Mouse (Mus musculus): ENCODE results near the gene Mxi1. TPM values are rescaled to one million over a fixed set of nuclear protein-coding genes. Genes with fewer than 3 reads are reported as not detected.

The Mxi1 gene
- total and polyA plus RNA-seq, 3 experiments = 10.6 to 19.9 (median 18.9) TPM

DNA sequence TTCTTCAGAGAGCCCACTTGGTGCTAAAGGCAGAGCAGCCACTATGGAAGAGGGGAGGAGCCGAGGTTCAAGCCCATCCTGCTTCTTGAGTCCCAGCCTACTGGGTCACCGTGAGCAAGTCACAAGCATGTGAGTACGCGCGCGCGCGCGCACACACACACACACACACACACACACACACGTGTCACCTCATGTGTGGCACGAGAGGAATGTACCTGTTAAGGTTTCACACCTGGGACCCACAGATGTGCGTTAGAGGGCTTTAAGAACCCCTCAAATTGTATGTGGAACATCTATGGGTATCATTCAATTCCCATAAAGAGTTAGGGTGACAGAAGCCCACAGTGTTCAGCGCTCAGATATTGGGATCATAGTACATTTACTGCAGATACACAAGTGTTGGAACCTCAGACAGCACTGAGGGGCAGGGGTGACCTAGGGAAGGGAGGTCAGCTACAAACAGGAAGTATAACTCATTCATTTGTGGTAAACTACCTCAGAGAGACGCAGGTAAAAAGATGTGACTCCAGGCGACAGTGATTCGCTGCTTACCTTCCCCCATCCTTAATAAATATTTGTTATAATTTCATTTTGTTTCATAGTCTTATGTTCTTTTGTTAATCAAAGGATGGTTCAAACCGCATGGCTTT lies 113.6 kb downstream of the Mxi1 start:
- dilution Hi-C loops (cut with MboI; ENCODE audit: extremely low pct_ligation_motif_present, extremely low pct_unique_long_range_greater_than_20kb, low sequenced_read_pairs) (no loop called here), in situ Hi-C loops (cut with MboI; ENCODE audit: low pct_ligation_motif_present, low pct_unique_long_range_greater_than_20kb, low sequenced_read_pairs) (loop anchor here (10.0 kb wide), 1 partner anchor 111 kb away; no protein-coding TSS in a partner anchor)
- Histone ChIP-seq H3K4me3 (replicated peaks in 1 of 3; ENCODE audit: low read depth in 2 of 3, low read length in 2 of 3, poor library complexity in 1 of 3) (peak overlapping the region; percentile 33 to 65 (median 48)), H3K4me1 (ENCODE audit: control insufficient read depth in 1 of 2, insufficient read depth in 2 of 2) (peaks cover 33 to 71% of the 10 kb centered on the region in 2 experiments), H3K36me3 (replicated peaks in 1 of 2; ENCODE audit: control insufficient read depth in 1 of 2, insufficient read depth in 1 of 2, low read length in 1 of 2) (peaks cover 0 to 11% of the 10 kb centered on the region in 2 experiments), H3K9ac (ENCODE audit: insufficient read depth, low read depth) (peak overlapping the region; percentile 94), H3K27ac (ENCODE audit: insufficient read depth, low read depth) (peak overlapping the region; percentile 100), H3K4me2 (ENCODE audit: insufficient read depth, low read depth, poor library complexity, severe bottlenecking) (peak overlapping the region; percentile 80), H3K27me3 (replicated peaks) (no peaks in the 10 kb centered on the region), H3K9me3 (replicated peaks; ENCODE audit: low read length) (no peaks in the 10 kb centered on the region), H3K79me2 (replicated peaks; ENCODE audit: control insufficient read depth, extremely low read depth, insufficient read depth, poor library complexity, severe bottlenecking) (no peaks in the 10 kb centered on the region)
- peak; percentile 13 for TF ChIP-seq TBP (conservative IDR thresholded peaks at IDR 0.05; ENCODE audit: low read depth, low read length)
- no peak for TF ChIP-seq E2F4 (IDR thresholded peaks at IDR 0.05; ENCODE audit: insufficient replicate concordance, low read depth, low read length)
- peak; percentile 82 for TF ChIP-seq MAX (IDR thresholded peaks at IDR 0.05; ENCODE audit: low read length)
- TF ChIP-seq GABPA (IDR thresholded peaks at IDR 0.05; ENCODE audit: insufficient replicate concordance, low read depth, low read length) = no peak
- no peak for TF ChIP-seq POLR2AphosphoS2 (IDR thresholded peaks at IDR 0.05; ENCODE audit: low read depth, low read length)
- TF ChIP-seq JUND (conservative IDR thresholded peaks at IDR 0.05; ENCODE audit: low read depth, low read length) = no peak
- peak; percentile 61; the same call in 1 of the 2 replicates for TF ChIP-seq MXI1 (IDR thresholded peaks at IDR 0.05; ENCODE audit: low read depth, low read length)
- TF ChIP-seq SMC3 (IDR thresholded peaks at IDR 0.05; ENCODE audit: low read depth, low read length) = no peak
- no peak for TF ChIP-seq KAT2A (IDR thresholded peaks at IDR 0.05; ENCODE audit: insufficient replicate concordance, low read length)
- no peak for TF ChIP-seq TCF12 (IDR thresholded peaks at IDR 0.05; ENCODE audit: low read depth, low read length)
- TF ChIP-seq HCFC1 (IDR thresholded peaks at IDR 0.05; ENCODE audit: low read depth, low read length) = no peak
- peak; percentile 99 for TF ChIP-seq BHLHE40 (IDR thresholded peaks at IDR 0.05; ENCODE audit: low read depth, low read length)
- peak; percentile 24 for TF ChIP-seq MYC (IDR thresholded peaks at IDR 0.05; ENCODE audit: low read depth, low read length)
- TF ChIP-seq PAX5 (IDR thresholded peaks at IDR 0.05; ENCODE audit: low read length) = no peak
- no peak for TF ChIP-seq USF2 (conservative IDR thresholded peaks at IDR 0.05; ENCODE audit: low read depth, low read length)
- TF ChIP-seq NELFE (IDR thresholded peaks at IDR 0.05; ENCODE audit: low read depth, low read length) = peak; percentile 22; the same call in 1 of the 2 replicates
- TF ChIP-seq POLR2A (IDR thresholded peaks at IDR 0.05; ENCODE audit: low read depth, low read length) = peak; percentile 41; the same call in 1 of the 2 replicates
- no peak for TF ChIP-seq ZC3H11A (IDR thresholded peaks at IDR 0.05; ENCODE audit: low read depth, low read length)
- TF ChIP-seq CHD1 (IDR thresholded peaks at IDR 0.05; ENCODE audit: low read depth, low read length) = peak; percentile 30; the same call in 1 of the 2 replicates
- no peak for TF ChIP-seq MEF2A (IDR thresholded peaks at IDR 0.05; ENCODE audit: borderline replicate concordance, low read depth, low read length)
- peak; percentile 70 for TF ChIP-seq NRF1 (IDR thresholded peaks at IDR 0.05; ENCODE audit: low read depth, low read length)
- DNase-seq (ENCODE audit: extremely low read depth) = peak; percentile 92

Data from CH12.LX (cell line).